Mouse (Mus musculus) MEL-GATA-1-ER (cell line): ENCODE measurements around the gene Gm11596.
"Not testable (repeated sequence)": the region's sequence is repeated elsewhere in the genome, so short reads cannot be mapped to it uniquely, and the experiment has no call there.

ENCODE experiments used
- DNase-seq: peaks from one replicate; pipeline ENCODE4 v3.0.0-alpha.2; 2012; ENCODE audit warnings: low read depth; ENCODE audit errors: extremely low read depth

Gene Gm11596

GRCm38 (mm10) chr11:99793367-99793766, at the start of gene Gm11596:
TSS of gene Gm11596 (minus strand) at chr11:99793467.
- no peak for DNase-seq

- DNase-seq = no peak
These were observed 48.9 kb upstream of the Gm11596 start for GRCm38 (mm10) chr11:99842185-99842584.

GRCm38 (mm10) chr11:99837966-99838365, 44.7 kb upstream of the Gm11596 start, which contains the start of gene 2300003K06Rik:
TSS of gene 2300003K06Rik (minus strand) at chr11:99838066.
- DNase-seq = no peak

GRCm38 (mm10) chr11:99815566-99815965, 22.3 kb upstream of the Gm11596 start, which contains the start of gene Gm11564:
TSS of gene Gm11564 (minus strand) at chr11:99815666.
- not testable (repeated sequence) for DNase-seq

GRCm38 (mm10) chr11:99809792-99810191, 16.5 kb upstream of the Gm11596 start, which contains the start of gene Krtap4-13:
TSS of gene Krtap4-13 (minus strand) at chr11:99809892.
- not testable (repeated sequence) for DNase-seq

- not testable (repeated sequence) for DNase-seq
These were observed 11.1 kb upstream of the Gm11596 start, which contains the start of gene Gm11554 for GRCm38 (mm10) chr11:99804346-99804745. TSS of gene Gm11554 (minus strand) at chr11:99804446.

- not testable (repeated sequence) for DNase-seq
These were observed 5.6 kb upstream of the Gm11596 start, which contains the start of gene Gm11569 for GRCm38 (mm10) chr11:99798832-99799231. TSS of gene Gm11569 (minus strand) at chr11:99798932.

GRCm38 (mm10) chr11:99784900-99785299, 8.4 kb downstream of the Gm11596 start, which contains the start of gene Krtap4-9:
TSS of gene Krtap4-9 (plus strand) at chr11:99785200.
- not testable (repeated sequence) for DNase-seq

GRCm38 (mm10) chr11:99780604-99781003, 12.7 kb downstream of the Gm11596 start, which contains the start of gene Krtap4-8:
TSS of gene Krtap4-8 (minus strand) at chr11:99780704.
- no peak for DNase-seq

- DNase-seq = no peak
These were observed 14.9 kb downstream of the Gm11596 start for GRCm38 (mm10) chr11:99778401-99778800.

GRCm38 (mm10) chr11:99772813-99773212, 20.5 kb downstream of the Gm11596 start, which contains the start of gene Gm11595:
TSS of gene Gm11595 (minus strand) at chr11:99772913.
- DNase-seq = not testable (repeated sequence)

GRCm38 (mm10) chr11:99768410-99768809, 24.9 kb downstream of the Gm11596 start:
- no peak for DNase-seq

GRCm38 (mm10) chr11:99758877-99759276, 34.4 kb downstream of the Gm11596 start:
- no peak for DNase-seq

GRCm38 (mm10) chr11:99743985-99744384, 49.3 kb downstream of the Gm11596 start:
- DNase-seq = no peak
